Mouse (Mus musculus) cerebellum, adult 18-20 months (tissue): ENCODE measurements around the gene Hoxc12.

ENCODE experiments used
- DNase-seq, 2 experiments: peaks; one replicate each; pipeline ENCODE4 v3.0.0; 2021

Hoxc12 gene

DNA sequence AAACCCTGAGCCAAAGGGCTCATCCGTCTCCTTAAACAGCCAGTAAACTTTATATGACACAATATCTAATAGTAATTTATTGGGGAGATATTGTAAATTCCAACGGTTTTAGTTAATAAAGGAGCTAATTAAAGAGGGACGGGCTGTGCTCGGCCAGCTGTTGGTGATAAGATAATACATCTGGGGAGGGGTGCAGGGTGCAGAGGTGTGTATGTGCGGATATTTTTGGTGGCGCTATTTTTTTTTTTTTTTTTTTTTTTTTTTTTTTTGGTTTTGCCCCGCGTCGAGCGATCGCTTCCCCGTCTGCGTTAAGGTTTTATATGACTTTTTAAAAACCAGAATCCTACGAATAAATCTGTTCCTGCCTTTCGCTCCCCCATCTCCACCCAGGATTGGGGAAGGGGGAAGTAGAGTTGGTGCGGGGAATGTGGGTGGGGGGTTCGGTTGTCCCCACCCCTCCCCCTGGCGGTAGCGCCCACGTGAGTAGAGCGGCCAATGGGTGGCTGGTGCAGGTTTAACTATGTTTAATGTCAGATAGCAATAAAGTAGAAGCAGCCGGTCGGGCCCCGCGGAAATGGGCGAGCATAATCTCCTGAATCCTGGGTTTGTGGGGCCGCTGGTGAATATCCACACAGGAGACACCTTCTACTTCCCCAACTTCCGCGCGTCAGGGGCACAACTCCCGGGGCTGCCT lies at the start of gene Hoxc12:
TSS of gene Hoxc12 (plus strand) at position 479 of the 694 bp plus-strand sequence.
- no peak for DNase-seq

GRCm38 (mm10) chr15:102895115-102895514 lies 41.4 kb upstream of the Hoxc12 start:
- no peak for DNase-seq

DNA sequence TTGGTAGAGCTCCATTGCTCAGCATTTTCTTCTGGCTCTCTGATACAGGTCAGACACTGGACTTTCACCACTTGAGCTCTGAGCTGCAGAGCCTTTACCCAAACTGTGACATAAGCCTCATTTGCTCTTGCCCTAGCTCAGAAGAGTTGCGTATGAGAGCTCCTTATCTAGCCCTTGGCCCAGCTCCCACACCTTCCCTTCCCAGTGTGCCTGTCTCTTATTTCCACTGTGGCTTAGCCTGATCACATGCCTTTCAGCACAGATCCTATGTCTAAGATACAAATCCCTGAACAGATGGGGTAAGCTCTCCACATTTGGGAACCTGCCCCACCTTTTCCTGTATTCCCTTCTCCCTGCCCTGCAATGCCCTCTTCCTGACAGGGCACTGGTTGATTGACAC lies 31.6 kb upstream of the Hoxc12 start:
- DNase-seq: no peak

- DNase-seq: no peak
Observed at GRCm38 (mm10) chr15:102909536-102909935, 27.0 kb upstream of the Hoxc12 start.

GRCm38 (mm10) chr15:102910038-102910437 lies 26.5 kb upstream of the Hoxc12 start:
- no peak for DNase-seq

- DNase-seq: no peak
Observed at GRCm38 (mm10) chr15:102910496-102911095, 26.0 kb upstream of the Hoxc12 start.

- no peak for DNase-seq
Observed at GRCm38 (mm10) chr15:102913038-102913585, 23.4 kb upstream of the Hoxc12 start.

DNA sequence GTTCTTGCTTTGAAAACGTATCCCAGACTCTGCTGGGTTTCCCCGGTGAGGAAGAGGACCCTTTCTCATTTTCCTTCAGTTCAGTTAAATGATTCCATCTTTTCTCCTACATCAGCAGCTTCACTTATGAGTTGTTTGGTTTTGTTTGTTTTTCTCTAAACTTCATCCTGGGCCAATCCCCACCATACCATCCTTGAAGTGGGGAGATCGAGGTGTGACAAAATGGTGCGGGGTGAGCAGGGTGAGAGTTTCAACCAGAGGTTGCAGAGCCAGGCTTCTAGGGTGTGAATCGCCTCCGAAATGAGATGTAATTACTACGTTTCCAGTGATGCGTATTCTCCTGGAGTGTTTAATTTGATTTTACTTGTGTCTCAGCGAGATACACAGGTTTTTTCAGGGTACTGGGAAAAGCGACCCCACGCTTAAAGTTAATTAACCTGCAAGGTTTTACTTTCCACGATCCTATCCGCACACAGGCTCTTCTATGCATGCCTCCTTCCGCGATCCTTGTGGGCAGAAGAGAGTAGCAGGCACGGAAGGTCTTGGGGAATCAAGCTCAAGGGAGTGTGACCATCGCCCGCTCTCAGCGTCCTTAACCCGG lies 18.5 kb upstream of the Hoxc12 start:
- no peak for DNase-seq

- no peak for DNase-seq
Observed at GRCm38 (mm10) chr15:102918611-102919265, 17.8 kb upstream of the Hoxc12 start.

- no peak for DNase-seq
Observed at GRCm38 (mm10) chr15:102919336-102920180, 17.0 kb upstream of the Hoxc12 start.

- no peak for DNase-seq
Observed at GRCm38 (mm10) chr15:102920619-102921018, 15.9 kb upstream of the Hoxc12 start.

DNA sequence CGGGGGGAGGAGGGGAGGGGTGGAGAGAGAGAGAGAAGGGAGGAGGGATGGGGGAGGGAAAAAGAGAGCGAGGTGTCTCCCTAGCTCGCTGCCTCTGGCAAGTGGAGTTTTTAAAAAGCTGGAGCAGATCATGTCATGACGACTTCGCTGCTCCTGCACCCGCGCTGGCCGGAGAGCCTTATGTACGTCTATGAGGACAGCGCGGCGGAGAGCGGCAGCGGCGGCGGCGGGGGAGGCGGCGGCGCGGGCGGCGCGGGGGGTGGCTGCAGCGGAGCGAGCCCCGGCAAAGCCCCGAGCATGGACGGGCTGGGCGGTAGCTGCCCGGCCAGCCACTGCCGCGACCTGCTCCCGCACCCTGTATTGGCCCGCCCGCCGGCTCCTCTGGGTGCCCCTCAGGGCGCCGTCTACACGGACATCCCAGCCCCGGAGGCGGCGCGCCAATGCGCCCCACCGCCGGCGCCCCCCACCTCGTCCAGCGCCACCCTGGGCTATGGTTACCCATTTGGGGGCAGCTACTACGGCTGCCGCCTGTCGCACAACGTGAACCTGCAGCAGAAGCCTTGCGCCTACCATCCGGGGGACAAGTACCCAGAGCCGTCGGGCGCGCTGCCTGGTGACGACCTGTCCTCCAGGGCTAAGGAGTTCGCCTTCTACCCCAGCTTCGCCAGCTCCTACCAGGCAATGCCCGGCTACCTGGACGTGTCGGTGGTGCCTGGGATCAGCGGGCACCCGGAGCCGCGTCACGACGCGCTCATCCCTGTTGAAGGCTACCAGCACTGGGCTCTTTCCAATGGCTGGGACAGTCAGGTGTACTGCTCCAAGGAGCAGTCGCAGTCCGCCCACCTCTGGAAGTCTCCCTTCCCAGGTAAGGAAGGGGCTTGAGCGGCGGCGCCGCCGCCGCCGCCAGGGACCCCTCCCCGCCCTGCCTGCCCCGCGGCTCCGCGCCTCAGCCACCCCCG lies 15.2 kb upstream of the Hoxc12 start, which contains the start of gene Hoxc13:
TSS of gene Hoxc13 (plus strand) at position 51 of the 959 bp plus-strand sequence.
- DNase-seq: no peak

DNA sequence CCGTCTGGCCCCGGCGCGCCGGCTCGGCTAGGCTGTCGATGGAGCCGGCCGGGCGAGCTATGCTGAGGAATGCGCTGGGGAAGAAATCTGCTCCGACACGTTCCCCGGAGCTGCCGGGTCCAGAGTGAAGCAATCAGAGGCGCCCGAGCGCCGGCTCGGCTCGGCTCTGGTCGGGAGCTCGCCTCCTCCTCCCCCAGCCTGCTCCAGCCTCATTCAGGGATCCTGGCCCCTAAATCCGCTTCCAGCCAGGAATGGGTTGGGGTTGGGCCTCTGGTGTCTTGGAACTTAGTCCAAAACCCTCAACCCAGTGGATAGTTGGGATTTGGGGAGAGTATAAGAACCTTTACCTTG lies 14.6 kb upstream of the Hoxc12 start:
- DNase-seq: no peak

DNA sequence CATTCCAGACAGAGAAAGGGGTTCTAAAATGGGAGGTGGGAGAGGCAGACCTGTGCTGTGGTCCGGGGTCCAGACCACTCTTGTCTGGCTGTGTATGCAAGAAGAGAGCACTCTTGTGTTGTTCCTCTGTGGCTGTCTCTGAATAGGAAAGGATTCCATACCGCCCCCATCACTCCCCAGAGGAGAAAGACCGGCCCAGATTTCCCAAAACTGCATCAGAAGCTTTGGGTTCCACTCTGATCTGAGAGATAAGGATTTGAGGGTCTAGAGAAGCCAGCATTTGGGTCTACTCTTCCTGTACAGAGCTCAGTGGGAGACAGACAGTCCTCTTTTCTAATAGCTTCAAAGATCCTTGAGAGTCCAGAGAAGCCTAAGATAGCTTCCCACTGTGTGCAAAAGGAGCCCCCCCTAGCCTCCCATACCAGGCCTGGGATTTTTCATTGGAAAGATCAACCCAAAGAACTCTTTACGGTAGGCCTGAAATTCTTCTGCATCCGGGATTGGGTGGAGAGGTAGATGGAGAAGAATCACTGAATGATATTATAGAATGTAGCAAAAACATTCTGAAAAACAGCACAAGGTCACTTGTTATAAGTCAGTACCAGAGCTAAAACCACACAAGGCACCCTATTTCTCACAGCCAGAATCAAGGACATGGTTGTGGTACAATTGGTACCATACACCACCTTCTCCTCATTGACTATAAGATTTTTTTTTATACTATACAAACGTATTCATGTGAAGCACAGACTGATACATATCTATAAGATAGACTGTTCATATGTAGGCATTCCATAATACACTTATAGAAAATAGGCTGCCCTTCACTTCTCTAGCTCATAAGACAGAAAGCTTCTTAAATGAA lies 13.7 kb upstream of the Hoxc12 start:
- DNase-seq: no peak

- DNase-seq: no peak
Observed at GRCm38 (mm10) chr15:102927032-102927645, 9.4 kb upstream of the Hoxc12 start.

GRCm38 (mm10) chr15:102931706-102932358 lies 4.7 kb upstream of the Hoxc12 start:
- DNase-seq: no peak

GRCm38 (mm10) chr15:102934438-102934837 lies 2.1 kb upstream of the Hoxc12 start:
- no peak for DNase-seq

DNA sequence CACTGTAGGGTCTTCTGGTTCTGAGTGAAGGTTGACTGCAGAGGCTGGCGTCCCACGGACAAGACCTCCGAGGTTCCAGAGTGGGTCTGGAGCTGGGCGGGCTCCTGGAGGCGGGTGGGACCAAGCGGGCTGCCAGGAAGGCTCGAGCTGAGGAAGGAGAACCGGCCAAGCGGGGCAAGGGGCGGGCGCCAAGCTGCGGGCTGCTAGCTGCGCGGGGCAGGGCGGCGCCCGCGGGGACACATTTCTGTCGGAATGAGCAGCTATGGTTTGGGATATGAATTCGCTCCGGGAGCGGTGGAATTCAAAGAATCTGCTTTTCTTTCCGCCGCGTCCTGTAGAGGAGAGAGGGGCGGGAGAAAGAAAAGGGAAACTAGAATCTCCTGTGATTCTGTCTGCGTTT lies 1.7 kb upstream of the Hoxc12 start:
- DNase-seq: no peak

DNA sequence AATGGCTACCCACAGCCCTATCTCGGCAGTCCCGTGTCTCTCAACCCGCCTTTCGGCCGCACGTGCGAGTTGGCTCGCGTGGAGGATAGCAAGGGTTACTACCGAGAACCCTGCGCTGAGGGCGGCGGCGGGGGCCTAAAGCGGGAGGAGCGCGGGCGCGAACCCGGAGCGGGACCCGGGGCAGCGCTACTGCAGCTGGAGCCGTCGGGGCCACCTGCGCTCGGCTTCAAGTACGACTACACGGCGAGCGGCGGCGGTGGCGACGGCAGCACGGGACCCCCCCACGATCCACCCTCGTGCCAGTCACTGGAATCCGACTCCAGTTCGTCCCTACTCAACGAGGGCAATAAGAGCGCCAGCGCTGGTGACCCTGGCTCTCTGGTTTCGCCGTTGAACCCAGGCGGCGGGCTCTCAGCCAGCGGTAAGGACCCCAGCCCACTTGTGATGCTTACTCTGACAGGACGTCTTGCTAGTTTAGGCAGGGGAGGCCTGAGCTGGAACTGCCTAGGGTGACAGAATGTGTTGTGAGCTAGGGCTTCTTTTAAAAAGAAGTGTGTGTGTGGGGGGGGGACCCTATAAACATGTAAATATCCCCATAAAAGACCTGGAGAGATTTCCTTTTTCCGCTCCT lies 594 bp downstream of the Hoxc12 start:
- DNase-seq: no peak
